Mouse (Mus musculus): ENCODE measurements at regions not wholly inside any gene's neighbourhood (a gene's known extent, or its start where the extent isn't known, plus 50 kb on each side); places are given as distances from the start of the nearest gene placed in this dataset.

- TF ChIP-seq POLR2A (IDR thresholded peaks at IDR 0.05; ENCODE audit: borderline replicate concordance, insufficient read depth, low read length) (no peak), CTCF (IDR thresholded peaks at IDR 0.05; ENCODE audit: borderline replicate concordance, insufficient read depth, low read depth, low read length) (no peak)
Observed at GRCm38 (mm10) chr3:147088171-147088570, 236.0 kb downstream of the Ttll7 start.
